Mouse (Mus musculus): Measurements from ENCODE around the gene Tulp3. TPM values are rescaled to one million over a fixed set of nuclear protein-coding genes. Genes with fewer than 3 reads are reported as not detected.

Gene Tulp3
- polyA plus RNA-seq, 1 experiment from 2014 or later: 4.4 TPM

Other genes with a start within 250 kb of the Tulp3 start
- 0.21 to 0.56 TPM (median 0.36 TPM) in 3 replicates for gene Tspan9, start 212.3 kb downstream of the Tulp3 start, polyA plus RNA-seq (2018)
- not detected in 3 replicates for gene Tead4, start 55.0 kb downstream of the Tulp3 start, polyA plus RNA-seq (2018)
- gene Rhno1, start 7.1 kb upstream of the Tulp3 start, polyA plus RNA-seq (2018): 10.4 to 13.5 TPM (median 12.6 TPM) in 3 replicates
- 1.3 to 6.1 TPM (median 4.1 TPM) in 3 replicates for gene Foxm1, start 7.1 kb upstream of the Tulp3 start, polyA plus RNA-seq (2018)
- not detected in 3 replicates for gene Tex52, start 19.6 kb upstream of the Tulp3 start, polyA plus RNA-seq (2018)
- not detected in 3 replicates for gene Gm44596, start 19.7 kb upstream of the Tulp3 start, polyA plus RNA-seq (2018)
- gene Nrip2, start 43.4 kb upstream of the Tulp3 start, polyA plus RNA-seq (2018): not detected in 3 replicates
- gene Itfg2, start 69.1 kb upstream of the Tulp3 start, polyA plus RNA-seq (2018): 3.9 to 5.2 TPM (median 5.2 TPM) in 3 replicates
- 27.4 to 67.4 TPM (median 49.4 TPM) in 3 replicates for gene Fkbp4, start 82.8 kb upstream of the Tulp3 start, polyA plus RNA-seq (2018)
- gene Pzp, start 170.9 kb upstream of the Tulp3 start, polyA plus RNA-seq (2018): not detected in 3 replicates
- gene A2ml1, start 225.8 kb upstream of the Tulp3 start, polyA plus RNA-seq (2018): not detected in 3 replicates

All from macrophage (primary cell).